Mouse (Mus musculus) adrenal gland, adult 8-10 months (tissue): ENCODE results near the gene Olfr132. TPM values are rescaled to one million over a fixed set of nuclear protein-coding genes. Genes with fewer than 3 reads are reported as not detected.
"Not testable (repeated sequence)": the region's sequence is repeated elsewhere in the genome, so short reads cannot be mapped to it uniquely, and the experiment has no call there.

Experiments
- DNase-seq: peaks from one replicate; pipeline ENCODE4 v3.0.0; 2022
- total RNA-seq, 4 experiments: library from RNA; stranded (reverse); gene quantifications; 2 replicates each; pipeline ENCODE4 v1.2.4; 2022

Olfr132 gene
- not detected for total RNA-seq

DNA sequence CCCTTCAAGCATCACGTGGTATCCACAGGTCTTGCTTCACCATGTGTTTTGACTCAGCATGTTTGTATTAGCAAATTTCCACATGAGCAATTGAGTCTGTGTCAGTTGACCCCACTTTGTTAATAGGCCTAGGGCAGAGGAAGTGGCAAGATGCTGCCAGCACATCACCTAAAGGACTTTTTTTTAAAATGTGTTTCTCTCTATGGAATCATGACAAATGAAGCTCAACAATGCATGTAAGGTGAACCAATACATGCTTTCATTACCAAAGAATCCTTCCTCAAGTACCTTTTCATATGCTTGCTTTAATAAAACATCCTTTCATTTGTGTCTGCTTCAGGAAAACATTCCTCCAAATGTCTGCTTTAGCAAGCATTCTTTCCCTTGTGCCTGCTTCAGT is at the start of gene Olfr132:
Olfr132 (minus strand) TSS at position 101 of the 400 bp plus-strand sequence.
- no peak for DNase-seq

DNA sequence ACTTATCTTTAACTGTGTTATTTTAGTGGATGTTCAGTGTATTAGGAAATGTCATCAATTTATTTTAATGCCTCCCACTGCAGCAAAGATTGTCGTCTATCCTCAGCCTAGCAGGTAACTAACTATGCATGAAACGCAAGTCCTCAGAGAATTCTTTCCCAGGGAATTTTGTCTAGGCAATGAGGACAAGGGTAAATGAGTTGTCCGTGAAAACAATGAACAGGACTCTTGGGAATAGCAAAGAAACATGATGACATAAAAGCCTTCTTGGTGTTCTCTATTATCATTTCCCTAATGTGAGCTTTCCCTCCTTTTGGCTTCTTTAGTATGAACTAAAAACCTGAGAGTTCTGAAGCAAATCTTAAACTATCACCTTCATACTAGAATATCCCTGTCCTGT is 36.8 kb upstream of the Olfr132 start, which contains the start of gene Olfr134:
Olfr134 (plus strand) TSS at position 301 of the 400 bp plus-strand sequence.
- DNase-seq, result no peak

DNA sequence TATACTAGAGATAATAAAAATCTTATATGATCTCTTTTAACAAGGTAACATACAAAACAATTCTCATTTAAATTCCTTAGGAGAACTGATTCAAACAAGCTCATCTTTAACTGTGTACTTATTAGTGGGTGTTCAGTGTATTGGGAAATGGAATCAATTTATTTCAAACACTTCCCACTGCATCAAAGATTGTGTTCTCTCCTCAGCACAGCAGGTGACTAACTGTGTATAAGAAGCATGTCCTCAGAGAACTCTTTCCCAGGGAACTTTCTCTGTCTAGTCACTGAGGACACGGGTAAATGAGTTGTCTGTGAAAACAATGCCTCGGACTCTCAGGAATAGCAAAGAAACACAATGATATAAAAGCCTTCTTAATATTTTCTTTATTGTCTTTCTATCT is 10.7 kb upstream of the Olfr132 start, which contains the start of gene Olfr133:
Olfr133 (plus strand) TSS at position 301 of the 400 bp plus-strand sequence.
- no peak for DNase-seq

DNA sequence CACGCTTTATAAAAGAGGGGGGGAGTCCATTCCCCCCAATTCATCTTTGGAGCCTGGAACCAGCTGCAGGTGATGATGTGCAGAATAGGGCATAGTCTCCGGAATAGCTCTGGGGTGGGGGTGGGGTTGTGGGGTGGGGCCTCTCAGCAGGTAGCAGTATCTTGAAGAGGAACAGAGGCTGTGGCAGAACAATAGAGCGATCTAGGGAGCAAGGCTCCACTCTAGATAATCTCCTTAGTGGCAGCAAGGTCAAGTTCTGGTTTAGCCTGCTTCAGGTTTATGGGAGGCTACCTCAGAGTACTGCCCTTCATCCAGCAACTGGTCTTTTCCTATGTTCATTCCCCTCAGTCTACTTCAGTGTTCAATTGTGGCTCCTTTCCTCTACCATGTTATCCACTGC is 9.0 kb downstream of the Olfr132 start:
- DNase-seq, result not testable (repeated sequence)

DNA sequence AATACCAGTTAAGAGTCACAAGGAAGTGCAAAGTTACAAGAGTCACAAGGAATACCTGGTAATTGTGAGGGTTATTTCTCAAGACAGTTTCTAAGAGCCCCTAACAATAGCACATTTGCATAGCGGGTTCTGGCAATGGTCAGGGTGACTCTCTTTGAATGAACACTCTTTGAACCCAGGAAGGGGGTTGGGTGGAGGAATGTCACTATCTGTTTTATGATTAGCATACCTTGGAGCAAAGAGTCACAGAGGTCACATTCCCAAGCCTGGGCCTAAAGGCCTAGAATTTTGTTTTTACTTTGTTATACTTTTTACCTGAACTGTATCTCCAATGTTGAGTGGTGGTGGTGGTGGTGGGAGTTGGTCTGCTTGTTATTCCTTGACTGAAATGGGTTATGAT is 10.1 kb downstream of the Olfr132 start:
- DNase-seq, result not testable (repeated sequence)

DNA sequence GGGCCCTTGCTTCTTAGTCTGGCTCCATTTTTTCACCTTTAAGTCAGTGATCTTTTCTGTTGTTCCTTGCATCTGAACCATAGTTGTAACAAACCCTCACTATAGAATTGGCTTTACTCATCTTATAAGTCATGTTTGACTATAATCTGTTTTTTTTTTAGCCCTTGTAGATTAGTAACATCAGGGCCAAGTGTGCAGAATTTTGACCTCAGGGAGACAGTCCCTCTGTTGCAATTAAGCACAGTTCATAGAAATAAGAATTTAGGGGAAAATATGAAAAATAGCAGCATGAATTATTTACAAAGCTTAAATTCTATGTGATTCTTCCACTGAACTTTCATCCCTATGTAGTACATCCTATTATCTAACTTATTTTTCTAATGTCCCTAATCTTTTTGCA is 45.7 kb downstream of the Olfr132 start, which contains the start of gene Olfr131:
Olfr131 (minus strand) TSS at position 101 of the 400 bp plus-strand sequence.
- no peak for DNase-seq

DNA sequence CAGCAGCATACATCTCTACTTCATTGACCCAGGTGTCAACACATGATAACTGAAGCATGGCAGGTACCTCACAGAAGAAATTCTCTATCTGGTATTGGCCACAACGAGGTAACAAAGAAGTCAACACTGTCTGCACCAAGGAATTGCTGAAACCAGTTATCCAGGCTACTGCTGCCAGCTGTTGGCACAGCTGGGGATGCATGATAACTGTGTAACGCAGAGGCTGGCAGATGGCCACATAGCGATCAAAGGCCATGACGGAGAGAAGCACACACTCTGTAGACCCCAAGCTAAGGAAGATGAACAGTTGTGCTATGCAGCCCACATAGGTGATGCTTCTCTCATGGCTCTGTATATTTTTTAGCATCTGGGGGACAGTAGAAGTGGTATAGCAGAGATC is 52.0 kb downstream of the Olfr132 start:
- DNase-seq, result no peak

Other genes with a start within 250 kb of the Olfr132 start
- not detected for gene Olfr127, start 234.1 kb downstream of the Olfr132 start, total RNA-seq
- gene Olfr128, start 214.0 kb downstream of the Olfr132 start, total RNA-seq, result not detected
- not detected for gene Olfr761, start 181.4 kb downstream of the Olfr132 start, total RNA-seq
- not detected for gene Olfr129, start 74.4 kb downstream of the Olfr132 start, total RNA-seq
- not detected for gene Olfr130, start 70.6 kb downstream of the Olfr132 start, total RNA-seq
- not detected for gene Olfr131, start 45.8 kb downstream of the Olfr132 start, total RNA-seq
- gene Olfr133, start 10.8 kb upstream of the Olfr132 start, total RNA-seq, result not detected
- gene Olfr134, start 36.9 kb upstream of the Olfr132 start, total RNA-seq, result not detected
- not detected for gene Olfr135, start 69.8 kb upstream of the Olfr132 start, total RNA-seq
- gene Olfr138, start 126.5 kb upstream of the Olfr132 start, total RNA-seq, result not detected
- not detected for gene Olfr137, start 173.0 kb upstream of the Olfr132 start, total RNA-seq
- not detected for gene Olfr136, start 195.3 kb upstream of the Olfr132 start, total RNA-seq